Mouse (Mus musculus) neural tube, embryonic 15.5 days (tissue): ENCODE measurements around the gene Upk1a. TPM values are rescaled to one million over a fixed set of nuclear protein-coding genes. Genes with fewer than 3 reads are reported as not detected.

ENCODE experiments used
- ATAC-seq: fragments of 200-750 bp; cut with Nextera tagmentation; 2 replicates; pipeline ENCODE4 v1.8.0; 2017; ENCODE audit warnings: mild to moderate bottlenecking, moderate TSS enrichment, moderate library complexity; ENCODE audit not compliant: low FRiP score
- H3K27ac ChIP-seq: fragments of 300-500 bp; sonication (generic); replicated peaks from 2 replicates; pipeline ENCODE4 v1.5.1; 2015; ENCODE audit warnings: mild to moderate bottlenecking, inconsistent platforms
- H3K27me3 ChIP-seq: fragments of 300-500 bp; sonication (generic); replicated peaks from 2 replicates; pipeline ENCODE4 v1.6.1; 2015; ENCODE audit warnings: inconsistent platforms
- H3K36me3 ChIP-seq: fragments of 300-500 bp; sonication (generic); 2 replicates; pipeline ENCODE4 v1.6.1; 2015; ENCODE audit warnings: inconsistent platforms
- H3K4me1 ChIP-seq: fragments of 300-500 bp; sonication (generic); 2 replicates; pipeline ENCODE4 v1.6.1; 2015; ENCODE audit warnings: inconsistent platforms
- H3K4me2 ChIP-seq: fragments of 300-500 bp; sonication (generic); 2 replicates; pipeline ENCODE4 v1.6.1; 2015; ENCODE audit warnings: inconsistent platforms, mild to moderate bottlenecking, moderate library complexity
- H3K4me3 ChIP-seq: fragments of 300-500 bp; sonication (generic); replicated peaks from 2 replicates; pipeline ENCODE4 v1.5.1; 2015; ENCODE audit warnings: mild to moderate bottlenecking, inconsistent platforms
- H3K9ac ChIP-seq: fragments of 300-500 bp; sonication (generic); replicated peaks from 2 replicates; pipeline ENCODE4 v1.6.1; 2015; ENCODE audit warnings: mild to moderate bottlenecking, inconsistent platforms
- H3K9me3 ChIP-seq: fragments of 300-500 bp; sonication (generic); replicated peaks from 2 replicates; pipeline ENCODE4 v1.6.1; 2016; ENCODE audit warnings: inconsistent platforms
- WGBS: fragments of 180-500 bp; shearing (Covaris S2); methylation state at CpG from one replicate; pipeline ENCODE4 v1.1.7; 2015; ENCODE audit warnings: mixed read lengths; 5-methylcytosine and 5-hydroxymethylcytosine counted together
- polyA plus RNA-seq: library from polyadenylated mRNA; unstranded; fragments of >200 nt; fragmentation: Nextera tagmentation; extraction: Ambion mirVana; gene quantifications from 2 replicates; pipeline ENCODE4 v1.2.1, GENCODE M21; 2015

The Upk1a gene
- polyA plus RNA-seq, 1 experiment from 2014 or later: 0.87 TPM

DNA sequence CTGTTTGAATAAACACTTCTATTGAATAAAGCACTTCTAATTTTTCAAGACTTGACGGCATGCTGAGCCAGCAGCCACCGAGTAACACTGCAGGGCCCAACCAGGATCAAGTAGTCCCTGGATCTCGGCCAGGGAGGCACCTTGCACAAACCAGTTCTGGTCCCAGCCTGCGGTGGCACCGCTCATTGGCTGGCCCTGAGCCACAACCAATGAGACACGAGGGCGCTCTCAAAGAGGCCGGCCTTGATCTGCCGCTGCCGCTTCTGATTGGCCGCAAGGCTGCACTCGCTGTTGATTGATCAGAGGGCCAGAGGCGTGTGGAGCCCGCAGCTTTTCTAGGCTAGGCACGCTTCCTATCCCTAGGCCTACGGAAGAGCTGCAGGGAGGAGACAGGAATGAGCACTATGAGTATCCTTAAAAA is 12.7 kb downstream of the Upk1a start:
- 2% methylated on average over 16 of the region's 16 CpGs for WGBS
- Histone ChIP-seq H3K9ac (0 out of 2 replicates have a peak overlapping the region, but pooled peaks have one; percentile 18), H3K27ac (peak overlapping the region; percentile 56), H3K4me2 (peak overlapping the region; percentile 52), H3K4me1 (peaks cover 12% of the 10 kb centered on the region), H3K9me3 (no peaks in the 10 kb centered on the region), H3K36me3 (no peaks in the 10 kb centered on the region), H3K4me3 (peak overlapping the region; percentile 21), H3K27me3 (no peaks in the 10 kb centered on the region)
- peak; percentile 98 for ATAC-seq

- no peak within 1 kb of the TSS for H3K9ac ChIP-seq
- H3K27ac ChIP-seq: peak within 1 kb of the TSS; percentile 56
- 96% methylated on average over 12 of the region's 12 CpGs for WGBS
- ATAC-seq: no peak
- H3K4me1 ChIP-seq: peaks cover 12% of the 10 kb centered on the region
- no peaks in the 10 kb centered on the region for H3K36me3 ChIP-seq
- peak within 1 kb of the TSS; percentile 21; the same call in 1 of the 2 replicates for H3K4me3 ChIP-seq
- H3K4me2 ChIP-seq: peak within 1 kb of the TSS; percentile 52
- H3K27me3 ChIP-seq: no peaks in the 10 kb centered on the region
- H3K9me3 ChIP-seq: no peaks in the 10 kb centered on the region
Measured at GRCm38 (mm10) chr7:30598786-30599185, 13.9 kb downstream of the Upk1a start, which contains the start of gene Zbtb32. TSS of gene Zbtb32 (minus strand) at chr7:30598909.

- Histone ChIP-seq H3K36me3 (no peaks in the 10 kb centered on the region), H3K27me3 (no peaks in the 10 kb centered on the region), H3K9ac (no peak overlapping the region), H3K4me2 (no peak overlapping the region), H3K4me3 (no peak overlapping the region), H3K9me3 (no peaks in the 10 kb centered on the region), H3K27ac (no peak overlapping the region), H3K4me1 (peaks cover 12% of the 10 kb centered on the region)
- ATAC-seq: no peak
- WGBS: 78% methylated on average over 5 of the region's 5 CpGs
Measured at GRCm38 (mm10) chr7:30596811-30597210, 15.8 kb downstream of the Upk1a start.

DNA sequence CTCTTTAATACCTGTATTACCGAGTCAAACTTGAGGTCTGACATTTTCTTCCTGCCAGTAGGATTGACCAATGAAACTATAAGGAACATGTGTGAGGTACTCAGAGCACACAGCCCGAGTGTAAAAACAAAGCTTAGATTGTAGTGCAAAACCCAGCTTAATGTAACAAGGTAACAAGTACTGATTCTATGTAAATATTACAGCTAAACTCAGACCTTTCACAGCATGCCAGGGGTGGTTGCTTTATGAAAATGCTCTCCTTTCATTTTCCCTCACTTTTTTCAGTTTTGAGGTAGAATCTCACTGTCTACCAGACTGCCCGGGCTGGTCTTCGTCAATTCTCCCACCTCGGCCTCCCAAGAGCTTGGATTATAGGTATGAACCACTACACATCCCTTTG is 16.6 kb downstream of the Upk1a start:
- H3K4me1 ChIP-seq: peaks cover 12% of the 10 kb centered on the region
- 83% methylated on average over 5 of the region's 5 CpGs for WGBS
- no peak overlapping the region for H3K4me2 ChIP-seq
- no peaks in the 10 kb centered on the region for H3K27me3 ChIP-seq
- no peaks in the 10 kb centered on the region for H3K9me3 ChIP-seq
- H3K9ac ChIP-seq: no peak overlapping the region
- no peak for ATAC-seq
- H3K27ac ChIP-seq: no peak overlapping the region
- no peak overlapping the region for H3K4me3 ChIP-seq
- H3K36me3 ChIP-seq: no peaks in the 10 kb centered on the region

DNA sequence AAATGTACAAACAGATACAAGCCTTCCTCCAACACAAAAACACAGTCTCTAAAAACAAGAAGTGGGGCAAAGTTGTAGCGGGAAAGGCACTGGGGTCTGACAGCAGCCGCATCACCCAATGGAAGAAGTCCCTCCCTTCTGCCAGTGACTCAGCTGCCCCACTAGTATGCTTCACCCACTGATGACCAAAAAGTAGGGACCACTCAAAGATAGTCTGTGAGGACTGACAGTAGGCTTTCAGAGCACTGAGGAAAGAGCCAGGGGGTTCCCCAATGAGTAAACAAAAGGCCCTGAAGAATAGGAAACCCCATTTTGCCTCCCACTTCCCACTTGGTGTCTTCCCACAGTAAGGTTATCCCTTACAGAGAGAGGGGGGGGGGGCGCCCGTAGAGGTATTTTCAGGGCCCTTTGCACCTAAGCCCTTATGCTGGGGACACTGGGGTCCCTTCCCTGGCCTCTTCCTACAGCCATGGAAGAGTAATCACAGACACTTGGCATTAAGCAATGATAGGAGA is 18.1 kb downstream of the Upk1a start:
- 69% methylated on average over 4 of the region's 4 CpGs for WGBS
- Histone ChIP-seq H3K4me2 (no peak overlapping the region), H3K4me1 (peaks cover 8% of the 10 kb centered on the region), H3K9me3 (no peaks in the 10 kb centered on the region), H3K36me3 (no peaks in the 10 kb centered on the region), H3K27me3 (no peaks in the 10 kb centered on the region), H3K9ac (no peak overlapping the region), H3K4me3 (no peak overlapping the region), H3K27ac (no peak overlapping the region)
- no peak for ATAC-seq

DNA sequence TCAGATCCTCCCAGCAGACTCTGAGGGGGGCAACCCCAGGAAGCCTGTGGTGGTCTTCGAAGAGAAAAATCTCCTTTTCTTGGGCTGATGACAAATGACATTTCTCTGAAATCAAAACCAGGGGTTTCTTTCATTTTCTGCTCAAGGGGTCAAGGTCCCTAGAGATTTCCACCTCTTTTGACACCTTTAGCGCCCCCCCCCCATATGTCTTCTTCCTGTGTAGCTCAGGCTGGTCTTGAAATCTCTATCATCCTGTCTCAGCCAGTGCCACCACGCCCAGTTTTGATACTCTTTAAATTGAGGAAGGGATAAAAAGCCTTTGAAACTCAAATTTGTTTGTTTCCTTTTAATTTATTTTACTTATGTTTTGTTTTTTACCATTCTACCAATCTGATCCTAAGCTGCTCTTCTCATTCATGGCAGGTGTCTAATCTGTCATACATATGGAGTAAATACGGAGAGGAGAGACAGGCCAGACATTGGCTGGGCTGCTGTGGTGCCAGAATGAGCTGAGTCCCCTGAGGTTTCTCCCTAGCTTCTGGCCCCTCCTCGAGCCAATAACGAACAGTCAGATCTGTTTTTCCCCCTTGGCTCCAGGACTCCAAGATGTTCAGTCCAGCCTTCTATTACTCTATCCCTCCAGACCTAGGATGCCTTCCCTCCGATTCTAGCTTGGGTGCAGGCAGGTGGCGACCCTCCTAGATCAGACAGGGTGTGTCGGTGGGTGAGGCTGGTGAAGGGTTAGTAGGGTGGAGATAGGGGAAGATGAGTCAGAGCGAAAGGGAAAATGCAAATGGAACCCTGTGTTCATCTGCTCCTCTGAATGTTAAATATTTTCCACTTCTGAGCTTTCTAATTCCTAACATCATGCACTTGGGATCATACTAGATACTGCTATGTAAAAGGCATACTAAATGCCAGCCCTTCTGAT is 18.8 kb downstream of the Upk1a start:
- no peak for ATAC-seq
- H3K9me3 ChIP-seq: no peaks in the 10 kb centered on the region
- no peak overlapping the region for H3K9ac ChIP-seq
- H3K27ac ChIP-seq: no peak overlapping the region
- 72% methylated on average over 10 of the region's 10 CpGs for WGBS
- no peaks in the 10 kb centered on the region for H3K36me3 ChIP-seq
- H3K4me3 ChIP-seq: no peak overlapping the region
- H3K27me3 ChIP-seq: no peaks in the 10 kb centered on the region
- H3K4me2 ChIP-seq: no peak overlapping the region
- peaks cover 7% of the 10 kb centered on the region for H3K4me1 ChIP-seq

DNA sequence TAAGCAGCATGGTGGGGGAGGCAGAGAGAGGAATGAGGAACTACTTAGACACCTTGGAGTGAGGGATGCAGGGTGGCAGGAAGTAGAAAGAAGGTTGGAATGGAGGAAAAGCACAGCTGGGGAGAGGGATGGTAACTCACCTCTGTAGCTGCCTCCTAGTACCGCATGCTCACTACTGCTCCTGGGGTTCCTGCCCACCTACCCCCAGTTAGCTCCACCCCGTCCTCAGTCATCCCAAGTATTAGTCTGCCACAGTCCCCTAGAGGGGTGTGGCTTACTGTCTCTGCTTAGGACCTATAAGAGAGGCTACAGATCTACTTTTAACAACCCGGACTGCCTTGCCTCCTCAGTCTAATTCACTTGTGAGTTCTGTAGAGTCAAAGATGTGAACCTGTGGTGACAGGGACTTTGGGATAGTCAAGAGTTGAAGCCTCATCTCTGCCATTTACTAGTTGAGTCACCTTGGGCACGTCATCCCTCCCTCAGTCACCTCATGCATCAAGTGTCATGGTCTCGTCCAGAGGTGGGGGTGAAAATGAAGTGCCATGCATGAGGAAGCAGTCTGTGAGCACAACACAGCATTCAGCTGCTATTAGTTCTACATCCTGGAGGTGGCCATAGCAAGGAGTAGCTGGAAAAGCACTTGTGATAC is 19.7 kb downstream of the Upk1a start:
- Histone ChIP-seq H3K9me3 (no peaks in the 10 kb centered on the region), H3K4me1 (peaks cover 7% of the 10 kb centered on the region), H3K36me3 (no peaks in the 10 kb centered on the region), H3K4me2 (no peak overlapping the region), H3K9ac (no peak overlapping the region), H3K27ac (no peak overlapping the region), H3K27me3 (no peaks in the 10 kb centered on the region), H3K4me3 (no peak overlapping the region)
- WGBS: 61% methylated on average over 5 of the region's 5 CpGs
- no peak for ATAC-seq

GRCm38 (mm10) chr7:30591605-30591951 is 21.1 kb downstream of the Upk1a start:
- Histone ChIP-seq H3K27ac (no peak overlapping the region), H3K36me3 (no peaks in the 10 kb centered on the region), H3K27me3 (no peaks in the 10 kb centered on the region), H3K9ac (no peak overlapping the region), H3K4me1 (peaks cover 20% of the 10 kb centered on the region), H3K4me3 (no peak overlapping the region), H3K4me2 (no peak overlapping the region), H3K9me3 (no peaks in the 10 kb centered on the region)
- no peak for ATAC-seq
- 49% methylated on average over 4 of the region's 4 CpGs for WGBS

- no peak overlapping the region for H3K4me3 ChIP-seq
- no peaks in the 10 kb centered on the region for H3K9me3 ChIP-seq
- H3K9ac ChIP-seq: no peak overlapping the region
- H3K27me3 ChIP-seq: no peaks in the 10 kb centered on the region
- no peak overlapping the region for H3K27ac ChIP-seq
- no peak overlapping the region for H3K4me2 ChIP-seq
- ATAC-seq: no peak
- WGBS: 89% methylated on average over 9 of the region's 9 CpGs
- 0 out of 2 replicates have a peak, but pooled peaks cover 4% of the 10 kb centered on the region for H3K36me3 ChIP-seq
- peaks cover 23% of the 10 kb centered on the region for H3K4me1 ChIP-seq
Measured at GRCm38 (mm10) chr7:30590927-30591604, 21.6 kb downstream of the Upk1a start.

DNA sequence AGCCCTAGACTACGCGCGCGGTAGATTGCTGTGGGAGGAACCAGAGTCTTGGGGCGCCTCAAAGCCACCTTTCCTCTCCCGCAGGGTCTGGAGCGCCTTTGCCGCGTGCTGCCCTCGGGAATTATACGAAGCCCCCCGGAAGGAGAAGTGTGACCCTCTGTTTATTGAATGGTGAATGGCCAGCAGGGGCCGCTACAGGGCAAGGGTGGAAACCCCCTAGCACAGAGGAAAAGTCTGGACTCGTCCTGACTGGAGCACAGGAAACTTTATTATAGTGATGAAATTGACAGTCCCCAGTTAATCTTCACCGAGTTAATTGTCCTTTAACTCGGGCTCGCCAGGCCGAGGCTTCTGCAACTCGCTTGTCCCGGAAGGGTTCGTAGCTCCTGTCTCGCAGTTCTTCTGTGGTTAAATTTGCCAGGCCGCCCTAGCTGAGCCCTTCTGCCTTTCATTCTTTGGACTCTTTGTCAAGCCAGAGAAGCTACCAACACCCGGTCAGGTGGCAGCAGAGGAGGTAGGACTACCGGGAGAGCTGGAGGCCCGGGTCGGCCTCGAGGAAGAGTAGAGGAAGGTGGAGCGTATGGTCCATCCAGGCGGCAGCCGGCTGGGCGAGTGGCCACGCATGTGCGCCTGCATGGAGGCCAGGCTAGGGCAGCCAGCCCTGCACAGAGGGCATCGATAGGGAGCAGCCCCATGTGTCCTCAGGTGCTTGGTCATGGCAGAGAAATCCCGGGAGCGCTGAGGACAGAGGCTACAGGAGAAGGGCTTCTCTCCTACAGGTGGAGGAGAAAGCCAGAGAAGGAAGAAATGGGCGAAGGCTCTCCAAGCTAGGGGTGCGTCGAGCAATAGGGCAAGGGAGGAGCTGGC is 23.0 kb downstream of the Upk1a start:
- 28% methylated on average over 40 of the region's 40 CpGs for whole genome bisulfite sequencing

More for the DNA sequence above, 23.0 kb downstream of the Upk1a start:
- Histone ChIP-seq H3K4me2 (peak overlapping the region; percentile 90), H3K4me3 (peak overlapping the region; percentile 91), H3K4me1 (peaks cover 23% of the 10 kb centered on the region), H3K9ac (peak overlapping the region; percentile 96), H3K36me3 (peaks cover 17% of the 10 kb centered on the region), H3K27ac (peak overlapping the region; percentile 94), H3K9me3 (no peaks in the 10 kb centered on the region), H3K27me3 (no peaks in the 10 kb centered on the region)
- peak; percentile 79 for ATAC-seq
